Mouse (Mus musculus) megakaryocyte, embryonic 14.5 days (primary cell): ENCODE results near the gene Swi5. TPM values are rescaled to one million over a fixed set of nuclear protein-coding genes. Genes with fewer than 3 reads are reported as not detected.

Experiments used
- H3K27me3 ChIP-seq: replicated peaks from 2 replicates; pipeline ENCODE3; 2012; ENCODE audit warnings: inconsistent platforms
- H3K36me3 ChIP-seq: replicated peaks from 2 replicates; pipeline ENCODE3; 2012; ENCODE audit warnings: low read length, inconsistent platforms, mixed read lengths
- H3K4me1 ChIP-seq: 2 replicates; pipeline ENCODE4 v1.6.1; 2012; ENCODE audit warnings: inconsistent platforms
- H3K4me3 ChIP-seq: replicated peaks from 2 replicates; pipeline ENCODE3; 2012; ENCODE audit warnings: moderate library complexity, mild to moderate bottlenecking, inconsistent platforms
- H3K9me3 ChIP-seq: 2 replicates; pipeline ENCODE4 v1.6.1; 2012; ENCODE audit warnings: inconsistent platforms
- FLI1 ChIP-seq: IDR thresholded peaks from 2 replicates; pipeline ENCODE4 v1.6.1; 2012; ENCODE audit warnings: low read length, inconsistent platforms, mixed read lengths
- GATA1 ChIP-seq: IDR thresholded peaks from 3 replicates; pipeline ENCODE4 v1.6.1; 2012; ENCODE audit warnings: mixed read lengths, low read length, inconsistent platforms, borderline replicate concordance
- polyA plus RNA-seq: library from polyadenylated mRNA; stranded (reverse); fragments of >175 nt; gene quantifications from 2 replicates; pipeline ENCODE4 v1.2.3, GENCODE M21; 2012; ENCODE audit warnings: low replicate concordance; ENCODE audit not compliant: insufficient read depth

Gene Swi5
- polyA plus RNA-seq, 1 experiment = 652 TPM

DNA sequence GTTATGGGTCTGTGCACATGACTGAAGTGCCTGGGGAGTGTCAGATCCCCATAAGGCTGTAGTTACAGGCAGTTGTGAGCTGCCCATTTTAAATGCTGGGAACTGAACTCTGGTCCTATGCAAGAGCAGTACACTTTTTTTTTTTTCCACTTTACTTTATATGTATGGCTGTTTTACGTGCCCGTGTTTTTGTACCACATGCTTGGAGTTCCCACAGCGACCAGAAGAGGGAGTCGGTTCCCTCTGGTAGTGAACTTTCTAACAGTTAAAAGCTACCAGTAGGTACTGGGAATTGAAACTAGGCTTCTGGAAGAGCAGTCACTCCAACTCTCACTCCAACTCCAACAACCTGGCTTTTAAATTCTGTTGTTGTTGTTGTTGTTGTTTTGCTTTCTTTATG, 27.2 kb downstream of the Swi5 start:
- H3K36me3 ChIP-seq = peaks cover 32% of the 10 kb centered on the region
- H3K9me3 ChIP-seq = no peaks in the 10 kb centered on the region
- TF ChIP-seq FLI1 (no peak), GATA1 (no peak)
- peaks cover 32% of the 10 kb centered on the region for H3K4me1 ChIP-seq
- no peak overlapping the region for H3K4me3 ChIP-seq
- peaks cover 3% of the 10 kb centered on the region for H3K27me3 ChIP-seq

DNA sequence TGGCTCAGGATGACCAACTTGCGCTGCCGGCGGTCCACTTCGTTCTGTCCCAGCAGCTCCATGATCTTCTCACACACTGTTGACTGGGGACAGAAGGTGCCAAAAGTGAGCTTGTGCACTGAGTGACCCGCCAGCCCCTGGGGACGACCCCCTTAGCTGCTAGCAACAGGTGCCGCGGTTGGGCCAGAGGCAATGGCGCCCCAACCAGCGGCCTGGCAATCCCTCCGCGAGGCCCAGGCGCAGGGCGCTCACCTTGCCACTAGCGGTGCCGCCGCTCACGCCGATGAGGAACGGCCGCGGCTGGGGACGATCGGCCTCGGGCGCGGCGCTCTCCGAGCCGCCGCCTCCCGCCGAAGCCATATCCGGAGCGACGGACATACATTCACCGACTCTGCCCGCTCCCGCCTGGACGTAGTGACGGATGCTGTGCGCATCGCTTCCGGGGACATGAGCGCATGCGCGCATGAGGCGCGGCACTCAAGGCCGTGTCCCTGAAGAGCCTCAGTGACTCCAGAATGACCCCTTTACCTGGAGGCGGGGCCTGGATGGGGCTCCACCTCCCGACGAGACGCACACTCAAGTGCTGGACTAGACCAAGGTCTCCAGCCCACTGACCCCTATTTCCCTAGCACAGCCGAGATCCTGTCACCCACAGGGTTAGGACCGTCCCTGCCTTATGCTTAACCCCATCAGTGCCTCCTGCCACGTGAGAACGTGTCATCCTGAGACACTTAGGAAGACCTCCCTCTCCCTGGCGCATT, 28.0 kb downstream of the Swi5 start, which contains the start of gene Uck1:
Gene Uck1 (minus strand): TSS at position 503 of the 761 bp plus-strand sequence.
- Histone ChIP-seq H3K4me1 (peaks cover 33% of the 10 kb centered on the region), H3K36me3 (peaks cover 33% of the 10 kb centered on the region), H3K9me3 (no peaks in the 10 kb centered on the region), H3K27me3 (no peaks in the 10 kb centered on the region), H3K4me3 (peak within 1 kb of the TSS; percentile 97)
- TF ChIP-seq FLI1 (no peak), GATA1 (no peak)

- Histone ChIP-seq H3K9me3 (no peaks in the 10 kb centered on the region), H3K36me3 (peaks cover 41% of the 10 kb centered on the region), H3K27me3 (no peaks in the 10 kb centered on the region), H3K4me1 (peaks cover 33% of the 10 kb centered on the region), H3K4me3 (peak overlapping the region; percentile 97)
- TF ChIP-seq GATA1 = no peak
- no peak for TF ChIP-seq FLI1
Measured at GRCm38 (mm10) chr2:32258887-32259533, 28.9 kb downstream of the Swi5 start.

- Histone ChIP-seq H3K9me3 (no peaks in the 10 kb centered on the region), H3K27me3 (no peaks in the 10 kb centered on the region), H3K4me3 (no peak overlapping the region), H3K36me3 (peaks cover 68% of the 10 kb centered on the region), H3K4me1 (peaks cover 37% of the 10 kb centered on the region)
- TF ChIP-seq GATA1 = no peak
- TF ChIP-seq FLI1 = no peak
Measured at GRCm38 (mm10) chr2:32256273-32256672, 31.6 kb downstream of the Swi5 start.

DNA sequence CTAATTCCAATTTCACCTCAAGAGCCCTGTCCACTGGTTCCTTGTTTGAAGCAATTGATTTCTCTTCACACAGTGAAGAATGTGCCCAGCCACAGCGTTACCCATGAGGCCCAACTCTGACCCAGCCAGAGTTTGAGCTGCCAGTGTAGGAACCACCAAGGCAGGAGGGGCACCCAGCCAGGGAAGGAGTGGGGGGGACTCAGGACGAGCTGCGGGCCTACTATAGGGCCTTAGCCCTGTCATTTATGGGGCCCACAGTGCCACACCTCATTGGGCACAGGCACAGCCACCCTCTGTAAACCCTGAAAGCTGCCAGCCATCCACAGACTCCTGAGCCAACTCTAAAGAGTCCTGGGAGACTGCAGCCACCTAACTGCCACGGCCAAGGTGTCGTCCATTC, 33.3 kb downstream of the Swi5 start:
- Histone ChIP-seq H3K4me1 (peaks cover 32% of the 10 kb centered on the region), H3K36me3 (peaks cover 85% of the 10 kb centered on the region), H3K4me3 (no peak overlapping the region), H3K9me3 (no peaks in the 10 kb centered on the region), H3K27me3 (no peaks in the 10 kb centered on the region)
- TF ChIP-seq GATA1 = no peak
- no peak for TF ChIP-seq FLI1

DNA sequence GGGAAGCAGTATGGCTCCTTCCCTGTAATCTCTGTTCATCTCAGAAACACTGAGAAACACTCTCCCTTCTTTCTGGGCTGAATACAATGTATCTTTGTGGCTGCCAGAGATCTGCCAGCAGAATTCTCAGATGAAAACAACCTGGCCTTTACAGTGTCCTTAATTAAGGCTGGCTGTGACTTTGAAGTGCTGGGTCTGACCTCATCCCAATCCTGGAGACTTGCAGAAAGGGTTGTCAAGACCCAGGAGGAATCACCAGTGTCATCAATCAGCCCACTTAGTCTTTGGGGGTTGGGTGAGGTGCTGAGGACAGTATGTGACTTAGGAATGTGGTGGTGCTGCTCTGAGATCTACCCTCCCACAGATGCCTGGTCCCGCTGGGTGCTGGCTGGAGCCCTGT, 34.5 kb downstream of the Swi5 start:
- Histone ChIP-seq H3K4me3 (no peak overlapping the region), H3K27me3 (no peaks in the 10 kb centered on the region), H3K9me3 (0 out of 2 replicates have a peak, but pooled peaks cover 3% of the 10 kb centered on the region), H3K36me3 (peaks cover 90% of the 10 kb centered on the region), H3K4me1 (peaks cover 20% of the 10 kb centered on the region)
- TF ChIP-seq FLI1 (no peak), GATA1 (no peak)

DNA sequence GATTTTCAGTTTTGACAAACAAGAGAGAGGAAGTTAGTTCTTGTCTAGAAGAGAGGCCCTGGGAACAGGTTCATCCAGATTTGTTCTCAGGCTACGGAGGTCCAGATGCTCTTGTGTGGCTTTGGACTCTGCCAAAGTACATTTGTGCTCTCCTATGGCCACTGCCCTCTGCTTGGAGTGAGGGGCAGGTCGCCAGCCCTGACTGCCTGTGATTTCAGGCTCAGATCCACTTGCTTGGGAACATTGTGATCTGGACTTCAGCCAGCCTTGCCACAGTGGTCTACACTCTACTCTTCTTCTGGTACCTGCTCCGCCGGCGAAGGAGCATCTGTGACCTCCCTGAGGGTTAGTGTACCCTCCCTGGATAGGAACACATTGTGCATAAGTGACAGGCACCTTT, 35.2 kb downstream of the Swi5 start:
- Histone ChIP-seq H3K4me3 (no peak overlapping the region), H3K27me3 (no peaks in the 10 kb centered on the region), H3K4me1 (peaks cover 17% of the 10 kb centered on the region; the same call in 1 of the 2 replicates), H3K36me3 (peaks cover 90% of the 10 kb centered on the region), H3K9me3 (0 out of 2 replicates have a peak, but pooled peaks cover 3% of the 10 kb centered on the region)
- TF ChIP-seq GATA1 = no peak
- no peak for TF ChIP-seq FLI1

- Histone ChIP-seq H3K9me3 (0 out of 2 replicates have a peak, but pooled peaks cover 3% of the 10 kb centered on the region), H3K4me3 (no peak overlapping the region), H3K27me3 (no peaks in the 10 kb centered on the region), H3K4me1 (peaks cover 23% of the 10 kb centered on the region), H3K36me3 (peaks cover 90% of the 10 kb centered on the region)
- no peak for TF ChIP-seq GATA1
- no peak for TF ChIP-seq FLI1
Measured at GRCm38 (mm10) chr2:32251791-32252527, 35.9 kb downstream of the Swi5 start.

DNA sequence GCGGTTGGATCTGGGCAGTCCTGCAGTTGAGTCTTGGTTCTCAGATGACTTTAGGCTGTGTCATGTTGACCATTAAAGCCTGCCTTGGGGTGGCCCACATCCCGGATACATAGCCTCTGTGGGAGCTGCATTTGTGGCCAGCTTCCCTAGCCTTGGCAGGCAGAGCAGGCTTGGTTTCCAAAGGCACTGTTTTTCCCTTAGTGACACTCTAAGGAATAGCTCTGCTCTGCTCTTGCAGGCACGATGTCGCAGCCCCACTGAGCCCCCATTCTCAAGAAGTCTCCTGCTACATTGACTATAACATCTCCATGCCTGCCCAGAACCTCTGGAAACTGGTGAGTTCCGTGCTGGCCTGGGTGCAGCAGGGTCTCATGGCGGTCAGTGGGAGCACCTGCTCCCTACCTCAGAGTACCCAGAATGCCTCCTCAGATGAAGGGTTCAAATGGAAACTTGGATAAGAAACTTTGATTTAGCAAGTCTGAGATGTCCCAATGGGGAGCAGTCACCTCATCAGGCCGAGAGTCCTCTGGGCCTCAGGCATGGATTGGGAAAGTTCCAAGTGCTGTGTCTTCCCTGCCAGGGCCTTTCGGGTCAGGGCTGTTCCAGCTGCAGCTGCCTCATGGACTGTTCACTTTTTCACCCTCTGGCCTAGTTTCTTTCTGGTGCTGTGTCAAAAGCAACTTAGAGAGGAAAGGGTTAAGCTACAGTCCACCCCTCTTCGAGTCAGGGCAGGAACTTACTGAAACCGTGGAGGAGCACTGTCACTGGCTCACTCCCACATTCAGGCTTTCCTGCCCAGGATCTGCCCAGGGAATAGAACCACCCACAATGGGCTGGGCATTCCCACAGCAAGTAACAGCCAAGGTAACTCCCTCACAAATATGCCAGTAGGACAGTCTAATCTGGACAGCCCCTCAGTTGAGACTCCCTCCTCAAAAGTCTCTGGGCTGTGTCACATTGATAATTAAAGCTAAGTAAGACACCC, 39.2 kb downstream of the Swi5 start:
- Histone ChIP-seq H3K36me3 (peaks cover 99% of the 10 kb centered on the region), H3K27me3 (no peaks in the 10 kb centered on the region)
- TF ChIP-seq FLI1 (no peak), GATA1 (no peak)

More for the DNA sequence above, 39.2 kb downstream of the Swi5 start:
- Histone ChIP-seq H3K4me1 (peaks cover 18% of the 10 kb centered on the region), H3K9me3 (0 out of 2 replicates have a peak, but pooled peaks cover 3% of the 10 kb centered on the region), H3K4me3 (no peak overlapping the region)
